Mouse (Mus musculus) left cerebral cortex, postnatal 10 days (tissue): ENCODE measurements at regions not wholly inside any gene's neighbourhood (a gene's known extent, or its start where the extent isn't known, plus 50 kb on each side); places are given as distances from the start of the nearest gene placed in this dataset.
A peak's percentile ranks its signal among the peaks of the same experiment; 100 is the strongest.

Experiments used
- DNase-seq, 2 experiments: peaks; one replicate each; pipeline ENCODE4 v3.0.0; 2021 to 2022; ENCODE audit warnings: low spot score in 2 of 2, mixed read lengths in 1 of 2; ENCODE audit errors: extremely low spot score in 1 of 2
- intact Hi-C: fragments of 180-260 bp; cut with DNase I; formaldehyde crosslinking; loops from one replicate; pipeline ENCODE4 v1.15.1; 2025

- intact Hi-C loops = no loop called here
- DNase-seq = peak in 1 of 2 experiments; percentile 41
Observed at GRCm38 (mm10) chr6:28184781-28185180, 49.8 kb upstream of the Grm8 start.
